Mouse (Mus musculus): Measurements from ENCODE around the gene Phykpl. TPM values are rescaled to one million over a fixed set of nuclear protein-coding genes. Genes with fewer than 3 reads are reported as not detected.

Gene Phykpl
- polyA plus RNA-seq, 1 experiment from 2014 or later, result 11.3 TPM

DNA sequence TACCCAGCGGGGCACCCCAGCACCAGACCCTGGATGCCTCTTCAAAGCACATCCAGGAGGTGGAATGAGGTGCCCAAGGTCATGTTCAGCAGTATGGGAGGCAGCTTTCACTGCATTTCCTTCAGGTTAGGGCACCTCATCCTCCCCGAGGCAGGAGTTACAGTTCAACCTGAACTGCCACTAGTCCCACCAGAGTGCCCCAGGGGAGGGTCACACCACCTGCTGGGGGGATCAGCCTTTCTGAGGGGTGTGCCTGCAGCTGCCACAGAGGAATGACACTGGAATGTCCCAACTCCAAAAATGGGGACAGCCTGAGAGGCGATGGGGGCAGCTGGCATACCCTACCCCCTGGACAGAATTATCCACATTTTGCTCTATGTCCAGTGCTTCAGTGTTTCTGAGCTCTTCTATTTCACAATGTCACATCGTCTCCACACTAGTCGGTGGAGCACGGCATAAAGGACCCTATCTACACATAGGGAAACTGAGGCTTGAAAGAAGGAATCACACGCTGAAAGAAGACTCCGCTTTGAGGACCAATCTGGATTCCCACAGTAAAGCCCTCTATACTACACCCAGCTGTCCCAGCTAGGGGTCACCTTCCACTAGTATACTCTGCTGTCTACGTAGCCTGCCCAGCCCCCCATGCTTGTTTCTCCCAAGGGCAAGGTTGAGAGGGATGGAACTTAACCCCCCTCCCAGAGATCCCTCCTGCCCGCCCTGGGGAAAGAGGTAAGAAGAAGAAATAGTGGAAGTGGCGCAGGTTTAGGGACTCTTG is 64.7 kb downstream of the Phykpl start:
- Histone ChIP-seq H3K36me3 (ENCODE audit: control insufficient read depth, insufficient read depth) (no peaks in the 10 kb centered on the region), H3K27me3 (ENCODE audit: control insufficient read depth, insufficient read depth, low read depth, low read length) (peaks cover 33% of the 10 kb centered on the region), H3K4me1 (ENCODE audit: control insufficient read depth, low read depth, low read length) (peaks cover 11% of the 10 kb centered on the region), H3K9me3 (replicated peaks; ENCODE audit: control insufficient read depth, low read length) (no peaks in the 10 kb centered on the region), H3K9ac (ENCODE audit: low read depth, low read length) (peak overlapping the region; percentile 15; the same call in 1 of the 2 replicates), H3K4me3 (ENCODE audit: low read depth, low read length) (peak overlapping the region; percentile 64), H3K27ac (ENCODE audit: low read length) (no peak overlapping the region), H3K4me2 (ENCODE audit: low read depth, low read length) (peak overlapping the region; percentile 76)
- WGBS (ENCODE audit: insufficient replicate concordance), result 26% methylated on average over 11 of the region's 11 CpGs
- no peak for ATAC-seq (ENCODE audit: low read depth)

DNA sequence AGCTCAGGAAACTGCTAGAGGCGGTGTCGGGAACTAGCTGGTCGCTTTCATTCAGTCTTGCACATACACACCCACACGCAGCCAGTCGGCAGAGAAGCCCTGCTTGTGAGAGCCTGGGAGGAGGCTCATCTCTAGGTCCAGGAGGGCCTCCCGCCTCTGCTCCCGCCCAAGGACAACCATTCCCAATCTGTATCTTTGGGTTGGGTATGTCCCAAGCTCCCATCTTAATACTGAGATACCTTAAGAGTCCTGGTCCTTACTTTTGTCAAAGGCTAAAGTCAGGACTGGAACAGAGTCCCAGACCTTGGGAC is 65.3 kb downstream of the Phykpl start:
- H3K27ac ChIP-seq (ENCODE audit: low read length), result no peak overlapping the region
- WGBS (ENCODE audit: insufficient replicate concordance), result 1% methylated on average over 7 of the region's 7 CpGs
- H3K9me3 ChIP-seq (replicated peaks; ENCODE audit: control insufficient read depth, low read length), result no peaks in the 10 kb centered on the region
- peaks cover 11% of the 10 kb centered on the region for H3K4me1 ChIP-seq (ENCODE audit: control insufficient read depth, low read depth, low read length)
- peak overlapping the region; percentile 76 for H3K4me2 ChIP-seq (ENCODE audit: low read depth, low read length)
- H3K27me3 ChIP-seq (ENCODE audit: control insufficient read depth, insufficient read depth, low read depth, low read length), result peaks cover 33% of the 10 kb centered on the region
- no peaks in the 10 kb centered on the region for H3K36me3 ChIP-seq (ENCODE audit: control insufficient read depth, insufficient read depth)
- no peak for ATAC-seq (ENCODE audit: low read depth)
- H3K9ac ChIP-seq (ENCODE audit: low read depth, low read length), result peak overlapping the region; percentile 62; the same call in 1 of the 2 replicates
- peak overlapping the region; percentile 64 for H3K4me3 ChIP-seq (ENCODE audit: low read depth, low read length)

DNA sequence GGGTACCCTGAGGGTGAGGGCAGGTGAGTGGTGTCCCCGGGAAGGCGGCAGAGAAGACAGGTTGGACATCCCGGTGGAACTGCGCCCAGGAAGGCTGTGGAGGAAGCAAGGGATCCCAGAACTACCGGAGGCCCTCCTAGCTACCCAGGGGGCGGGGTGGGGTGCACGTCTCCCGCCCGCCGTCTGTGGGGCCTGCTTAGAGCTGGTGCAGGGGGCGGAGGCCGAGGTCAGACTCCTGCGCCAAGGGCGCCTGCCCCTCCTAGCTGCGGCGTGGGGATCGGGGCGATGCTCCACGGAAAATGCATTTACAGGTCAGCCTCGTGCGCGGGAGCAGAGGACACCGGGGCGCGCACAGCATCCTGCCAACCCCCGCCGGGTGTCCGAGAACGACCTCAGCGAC is 65.7 kb downstream of the Phykpl start:
- Histone ChIP-seq H3K4me2 (ENCODE audit: low read depth, low read length) (peak overlapping the region; percentile 76), H3K27me3 (ENCODE audit: control insufficient read depth, insufficient read depth, low read depth, low read length) (peaks cover 33% of the 10 kb centered on the region), H3K9ac (ENCODE audit: low read depth, low read length) (peak overlapping the region; percentile 62), H3K9me3 (replicated peaks; ENCODE audit: control insufficient read depth, low read length) (no peaks in the 10 kb centered on the region), H3K4me1 (ENCODE audit: control insufficient read depth, low read depth, low read length) (peaks cover 11% of the 10 kb centered on the region), H3K27ac (ENCODE audit: low read length) (no peak overlapping the region), H3K36me3 (ENCODE audit: control insufficient read depth, insufficient read depth) (no peaks in the 10 kb centered on the region), H3K4me3 (ENCODE audit: low read depth, low read length) (peak overlapping the region; percentile 64)
- 3% methylated on average over 23 of the region's 30 CpGs for whole genome bisulfite sequencing (ENCODE audit: insufficient replicate concordance)
- 0 out of 2 replicates have a peak, but pooled peaks have one; percentile 19 for ATAC-seq (ENCODE audit: low read depth)

DNA sequence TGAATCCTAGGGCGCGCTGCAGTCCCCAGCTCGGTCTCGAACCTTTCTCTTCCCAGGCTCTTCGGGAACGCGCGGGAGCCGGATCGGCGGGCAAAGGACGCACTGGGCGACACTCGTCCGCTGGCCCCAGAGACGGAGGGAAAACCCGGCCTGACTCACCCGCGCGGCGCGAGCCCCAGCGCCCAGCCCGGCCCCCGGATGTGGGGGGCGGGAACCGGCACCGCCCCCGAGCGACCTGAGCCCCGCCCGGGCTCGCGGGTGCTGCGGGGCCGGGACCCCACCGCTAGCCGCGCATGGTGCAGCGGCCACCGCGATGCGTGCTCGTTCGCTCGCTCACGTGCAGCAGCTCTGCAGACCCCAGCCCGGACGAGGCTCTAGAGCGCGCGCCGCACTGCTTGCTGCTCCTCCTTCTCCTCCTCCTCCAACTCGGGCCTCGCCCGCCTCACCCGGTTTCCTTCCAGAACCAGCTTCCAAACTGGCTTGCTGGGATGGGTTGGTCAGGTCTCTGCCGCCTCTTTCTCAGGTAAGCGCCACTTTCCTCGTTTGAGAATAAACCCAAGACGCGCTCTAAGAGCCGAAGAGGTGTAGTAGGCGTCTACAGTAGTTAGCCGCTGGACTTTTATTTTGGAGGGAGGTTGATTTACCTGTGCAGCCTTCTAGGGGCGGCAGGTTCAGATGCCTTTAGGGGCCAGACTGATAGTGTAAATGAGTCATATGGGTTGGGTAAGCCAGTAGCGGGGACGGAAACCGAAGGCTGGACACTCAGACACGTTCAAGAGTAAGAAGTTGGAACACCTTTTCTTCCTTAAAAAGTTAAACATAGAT is 66.3 kb downstream of the Phykpl start, which contains the start of the genes N4bp3 and D930048N14Rik:
Gene N4bp3 (minus strand): TSS at position 152 of the 825 bp plus-strand sequence.
Gene D930048N14Rik (plus strand): TSS at position 264 of the 825 bp plus-strand sequence.
- Histone ChIP-seq H3K9me3 (replicated peaks; ENCODE audit: control insufficient read depth, low read length) (no peaks in the 10 kb centered on the region), H3K27me3 (ENCODE audit: control insufficient read depth, insufficient read depth, low read depth, low read length) (peaks cover 33% of the 10 kb centered on the region), H3K9ac (ENCODE audit: low read depth, low read length) (peak within 1 kb of the TSS; percentile 62), H3K36me3 (ENCODE audit: control insufficient read depth, insufficient read depth) (no peaks in the 10 kb centered on the region), H3K4me3 (ENCODE audit: low read depth, low read length) (peak within 1 kb of the TSS; percentile 64), H3K4me1 (ENCODE audit: control insufficient read depth, low read depth, low read length) (peaks cover 11% of the 10 kb centered on the region), H3K4me2 (ENCODE audit: low read depth, low read length) (peak within 1 kb of the TSS; percentile 76), H3K27ac (ENCODE audit: low read length) (no peak within 1 kb of the TSS)
- ATAC-seq (ENCODE audit: low read depth), result peak; percentile 73
- WGBS (ENCODE audit: insufficient replicate concordance), result 1% methylated on average over 69 of the region's 70 CpGs

DNA sequence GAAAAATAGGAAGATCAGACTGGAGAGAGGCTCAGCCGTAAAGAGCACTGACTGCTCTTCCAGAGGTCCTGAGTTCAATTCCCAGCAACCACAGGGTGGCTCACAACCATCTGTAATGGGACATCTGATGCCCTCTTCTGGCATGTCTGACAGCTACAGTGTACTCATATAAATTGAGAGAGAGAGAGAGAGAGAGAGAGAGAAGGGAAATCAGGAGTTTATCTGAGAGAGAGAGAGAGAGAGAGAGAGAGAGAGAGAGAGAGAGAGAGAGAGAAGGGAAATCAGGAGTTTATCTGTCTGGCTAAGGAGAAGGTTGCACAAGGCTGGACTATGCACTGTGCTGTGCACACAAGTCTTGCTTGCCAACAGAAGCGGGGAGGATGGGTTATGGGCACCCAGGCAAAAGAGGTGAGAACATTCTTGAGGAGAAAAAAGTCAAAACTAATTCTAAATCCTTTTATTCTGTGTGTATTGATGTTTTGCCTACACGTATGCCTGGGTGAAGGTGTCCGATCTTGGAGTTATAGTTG is 68.4 kb downstream of the Phykpl start:
- WGBS (ENCODE audit: insufficient replicate concordance), result 63% methylated on average over 4 of the region's 4 CpGs
- H3K27me3 ChIP-seq (ENCODE audit: control insufficient read depth, insufficient read depth, low read depth, low read length), result peaks cover 33% of the 10 kb centered on the region

GRCm38 (mm10) chr11:51653736-51654135 is 69.2 kb downstream of the Phykpl start:
- 60% methylated on average over 6 of the region's 6 CpGs for WGBS (ENCODE audit: insufficient replicate concordance)
- Histone ChIP-seq H3K4me2 (ENCODE audit: low read depth, low read length) (no peak overlapping the region), H3K9me3 (replicated peaks; ENCODE audit: control insufficient read depth, low read length) (no peaks in the 10 kb centered on the region), H3K27ac (ENCODE audit: low read length) (no peak overlapping the region), H3K4me3 (ENCODE audit: low read depth, low read length) (no peak overlapping the region), H3K36me3 (ENCODE audit: control insufficient read depth, insufficient read depth) (no peaks in the 10 kb centered on the region), H3K9ac (ENCODE audit: low read depth, low read length) (no peak overlapping the region), H3K4me1 (ENCODE audit: control insufficient read depth, low read depth, low read length) (peaks cover 13% of the 10 kb centered on the region), H3K27me3 (ENCODE audit: control insufficient read depth, insufficient read depth, low read depth, low read length) (peaks cover 33% of the 10 kb centered on the region)
- ATAC-seq (ENCODE audit: low read depth), result no peak

More for the DNA sequence above, 68.4 kb downstream of the Phykpl start:
- peaks cover 11% of the 10 kb centered on the region for H3K4me1 ChIP-seq (ENCODE audit: control insufficient read depth, low read depth, low read length)
- no peak overlapping the region for H3K4me2 ChIP-seq (ENCODE audit: low read depth, low read length)
- no peaks in the 10 kb centered on the region for H3K9me3 ChIP-seq (replicated peaks; ENCODE audit: control insufficient read depth, low read length)
- H3K9ac ChIP-seq (ENCODE audit: low read depth, low read length), result no peak overlapping the region
- H3K27ac ChIP-seq (ENCODE audit: low read length), result no peak overlapping the region
- ATAC-seq (ENCODE audit: low read depth), result peak; percentile 46; the same call in 1 of the 2 replicates
- H3K36me3 ChIP-seq (ENCODE audit: control insufficient read depth, insufficient read depth), result no peaks in the 10 kb centered on the region
- H3K4me3 ChIP-seq (ENCODE audit: low read depth, low read length), result no peak overlapping the region

Other genes with a start within 250 kb of the Phykpl start
- gene Hnrnpab, start 22.1 kb downstream of the Phykpl start, polyA plus RNA-seq (2015; fragmentation: Nextera tagmentation; extraction: Ambion mirVana), result 130 and 132 TPM in 2 replicates
- 69.5 and 79.3 TPM in 2 replicates for gene Nhp2, start 35.0 kb downstream of the Phykpl start, polyA plus RNA-seq (2015; fragmentation: Nextera tagmentation; extraction: Ambion mirVana)
- 16.6 and 17.7 TPM in 2 replicates for gene Rmnd5b, start 51.1 kb downstream of the Phykpl start, polyA plus RNA-seq (2015; fragmentation: Nextera tagmentation; extraction: Ambion mirVana)
- 2.8 and 3.9 TPM in 2 replicates for gene N4bp3, start 66.1 kb downstream of the Phykpl start, polyA plus RNA-seq (2015; fragmentation: Nextera tagmentation; extraction: Ambion mirVana)
- 0.44 and 0.46 TPM in 2 replicates for gene D930048N14Rik, start 66.2 kb downstream of the Phykpl start, polyA plus RNA-seq (2015; fragmentation: Nextera tagmentation; extraction: Ambion mirVana)
- gene 0610009B22Rik, start 104.1 kb downstream of the Phykpl start, polyA plus RNA-seq (2015; fragmentation: Nextera tagmentation; extraction: Ambion mirVana), result 34.4 and 36.0 TPM in 2 replicates
- 7.9 and 8.8 TPM in 2 replicates for gene Sec24a, start 178.9 kb downstream of the Phykpl start, polyA plus RNA-seq (2015; fragmentation: Nextera tagmentation; extraction: Ambion mirVana)
- gene Sar1b, start 178.9 kb downstream of the Phykpl start, polyA plus RNA-seq (2015; fragmentation: Nextera tagmentation; extraction: Ambion mirVana), result 73.4 and 77.2 TPM in 2 replicates

Measured in liver, embryonic 16.5 days (tissue).